Mouse (Mus musculus) cerebellum, adult 9-11 months (tissue): ENCODE measurements around the gene Olfr569.

Experiments used
- DNase-seq: peaks from one replicate; pipeline ENCODE4 v3.0.0; 2022

Olfr569 gene

GRCm38 (mm10) chr7:102890782-102891181, at the start of gene Olfr569:
Gene Olfr569, minus strand, starts transcription at chr7:102890882.
- no peak for DNase-seq

GRCm38 (mm10) chr7:102927105-102927504, 36.4 kb upstream of the Olfr569 start:
- DNase-seq = no peak

- no peak for DNase-seq
Observed at GRCm38 (mm10) chr7:102924109-102924508, 33.4 kb upstream of the Olfr569 start, which contains the start of gene Olfr572. Gene Olfr572, plus strand, starts transcription at chr7:102924409.

- DNase-seq = no peak
Observed at GRCm38 (mm10) chr7:102919632-102920031, 28.9 kb upstream of the Olfr569 start.

GRCm38 (mm10) chr7:102917032-102917875, 26.6 kb upstream of the Olfr569 start, which contains the start of gene Olfr571:
Gene Olfr571, minus strand, starts transcription at chr7:102917536.
- DNase-seq = no peak

GRCm38 (mm10) chr7:102916405-102916804, 25.7 kb upstream of the Olfr569 start:
- DNase-seq = no peak

GRCm38 (mm10) chr7:102915261-102915660, 24.6 kb upstream of the Olfr569 start:
- no peak for DNase-seq

- no peak for DNase-seq
Observed at GRCm38 (mm10) chr7:102876822-102877221, 13.9 kb downstream of the Olfr569 start, which contains the start of gene Olfr568. Gene Olfr568, plus strand, starts transcription at chr7:102877122.

- DNase-seq = no peak
Observed at GRCm38 (mm10) chr7:102858665-102859064, 32.0 kb downstream of the Olfr569 start, which contains the start of gene Olfr566. Gene Olfr566, minus strand, starts transcription at chr7:102858765.

- no peak for DNase-seq
Observed at GRCm38 (mm10) chr7:102855807-102856206, 34.9 kb downstream of the Olfr569 start.
